Mouse (Mus musculus): ENCODE measurements around the gene Olfr474. TPM values are rescaled to one million over a fixed set of nuclear protein-coding genes. Genes with fewer than 3 reads are reported as not detected.
"Not testable (repeated sequence)": the region's sequence is repeated elsewhere in the genome, so short reads cannot be mapped to it uniquely, and the experiment has no call there.

The Olfr474 gene
- not detected in 2 replicates for total RNA-seq (2014; rRNA removed)
- polyA plus RNA-seq (2015; fragmentation: Nextera tagmentation; extraction: Ambion mirVana), result not detected in 2 replicates

DNA sequence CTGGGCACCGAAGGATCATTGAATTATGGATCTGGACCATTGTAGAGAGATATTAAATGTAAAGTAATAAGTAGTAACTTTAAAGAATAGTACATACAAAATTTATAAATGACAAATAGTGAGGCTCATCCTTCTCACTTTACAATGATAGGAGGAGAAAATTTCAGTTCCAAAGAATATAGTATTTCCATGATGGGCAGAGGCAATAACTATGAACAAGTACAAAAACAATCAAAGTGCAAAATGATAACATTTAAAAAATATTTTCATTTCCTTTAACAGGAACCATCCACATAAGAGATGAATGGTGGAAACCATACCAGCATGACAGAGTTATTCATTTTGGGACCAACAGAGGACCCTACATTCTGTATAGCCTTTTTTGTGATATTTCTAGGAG, at the start of gene Olfr474:
Gene Olfr474 (plus strand): TSS at position 301 of the 400 bp plus-strand sequence.
- Histone ChIP-seq H3K9me3 (ENCODE audit: low read length) (no peaks in the 10 kb centered on the region), H3K4me3 (ENCODE audit: low read depth, low read length) (no peak within 1 kb of the TSS), H3K27me3 (ENCODE audit: insufficient read depth, low read length) (no peaks in the 10 kb centered on the region), H3K27ac (ENCODE audit: low read depth, low read length) (no peak within 1 kb of the TSS), H3K4me2 (ENCODE audit: low read depth, low read length, poor library complexity, severe bottlenecking) (no peak within 1 kb of the TSS), H3K36me3 (ENCODE audit: insufficient read depth, low read length) (no peaks in the 10 kb centered on the region), H3K9ac (replicated peaks; ENCODE audit: low read length, poor library complexity, severe bottlenecking) (no peak within 1 kb of the TSS), H3K4me1 (ENCODE audit: insufficient read depth, low read length) (no peaks in the 10 kb centered on the region)
- TF ChIP-seq CTCF (IDR thresholded peaks at IDR 0.05), result no peak
- ATAC-seq (ENCODE audit: low FRiP score) (no peak), DNase-seq (ENCODE audit: low spot score) (no peak)
- WGBS, result 83% methylated on average over 1 of the region's 1 CpGs

DNA sequence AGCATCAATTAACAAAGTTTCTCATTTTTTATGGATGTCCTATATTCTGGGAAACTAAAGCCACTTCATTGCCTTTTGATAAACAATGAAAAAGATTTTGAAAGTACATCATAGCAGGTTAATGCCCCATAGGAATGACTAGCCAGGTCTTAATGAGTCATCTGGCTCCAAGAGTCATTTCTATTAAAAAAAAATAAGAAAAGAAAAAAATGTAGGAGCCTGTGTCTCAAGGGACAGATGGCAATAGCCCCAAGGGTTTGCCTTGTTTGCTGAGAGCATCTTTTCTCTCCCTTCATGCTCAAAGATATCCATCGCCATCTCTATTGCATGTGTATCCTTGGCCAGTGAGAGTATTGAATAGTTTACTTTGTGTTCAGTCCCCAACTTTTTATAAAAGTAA, 24.3 kb upstream of the Olfr474 start, which contains the start of gene Olfr473:
Gene Olfr473 (plus strand): TSS at position 301 of the 400 bp plus-strand sequence.
- H3K9ac ChIP-seq (replicated peaks; ENCODE audit: low read length, poor library complexity, severe bottlenecking), result no peak within 1 kb of the TSS
- no peak for DNase-seq (ENCODE audit: low spot score)
- no peaks in the 10 kb centered on the region for H3K9me3 ChIP-seq (ENCODE audit: low read length)
- H3K4me2 ChIP-seq (ENCODE audit: low read depth, low read length, poor library complexity, severe bottlenecking), result no peak within 1 kb of the TSS
- H3K4me1 ChIP-seq (ENCODE audit: insufficient read depth, low read length), result no peaks in the 10 kb centered on the region
- no peak within 1 kb of the TSS for H3K27ac ChIP-seq (ENCODE audit: low read depth, low read length)
- H3K36me3 ChIP-seq (ENCODE audit: insufficient read depth, low read length), result no peaks in the 10 kb centered on the region
- no peak within 1 kb of the TSS for H3K4me3 ChIP-seq (ENCODE audit: low read depth, low read length)
- H3K27me3 ChIP-seq (ENCODE audit: insufficient read depth, low read length), result no peaks in the 10 kb centered on the region
- ATAC-seq (ENCODE audit: low FRiP score), result no peak
- 100% methylated on average over 1 of the region's 1 CpGs for WGBS
- no peak for TF ChIP-seq CTCF (IDR thresholded peaks at IDR 0.05)

DNA sequence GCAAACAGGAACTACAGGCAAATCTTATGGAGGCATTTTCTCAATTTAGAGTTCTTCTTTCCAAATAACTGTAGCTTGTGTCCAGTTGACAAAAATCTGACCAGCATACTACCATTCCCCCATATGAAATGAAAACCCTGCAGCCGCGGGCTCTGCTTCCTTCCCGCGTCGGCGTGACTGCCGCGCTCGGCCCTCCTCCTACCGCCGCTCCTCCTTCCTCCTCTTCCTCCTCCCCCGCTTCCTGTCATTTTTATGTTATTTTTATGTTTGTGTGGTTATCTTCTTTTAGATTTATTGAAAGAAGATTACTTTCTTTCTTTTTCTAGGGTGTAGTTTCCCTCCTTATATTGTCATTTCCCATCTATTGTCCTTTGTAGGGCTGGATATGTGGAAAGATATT, 1.9 kb upstream of the Olfr474 start:
- not testable (repeated sequence) for H3K27ac ChIP-seq (ENCODE audit: low read depth, low read length); H3K4me2 ChIP-seq (ENCODE audit: low read depth, low read length, poor library complexity, severe bottlenecking); H3K27me3 ChIP-seq (ENCODE audit: insufficient read depth, low read length); H3K9me3 ChIP-seq (ENCODE audit: low read length); ATAC-seq (ENCODE audit: low FRiP score); H3K4me1 ChIP-seq (ENCODE audit: insufficient read depth, low read length); H3K4me3 ChIP-seq (ENCODE audit: low read depth, low read length); H3K9ac ChIP-seq (replicated peaks; ENCODE audit: low read length, poor library complexity, severe bottlenecking); DNase-seq (ENCODE audit: low spot score); H3K36me3 ChIP-seq (ENCODE audit: insufficient read depth, low read length)
- 98% methylated on average over 12 of the region's 12 CpGs for WGBS

DNA sequence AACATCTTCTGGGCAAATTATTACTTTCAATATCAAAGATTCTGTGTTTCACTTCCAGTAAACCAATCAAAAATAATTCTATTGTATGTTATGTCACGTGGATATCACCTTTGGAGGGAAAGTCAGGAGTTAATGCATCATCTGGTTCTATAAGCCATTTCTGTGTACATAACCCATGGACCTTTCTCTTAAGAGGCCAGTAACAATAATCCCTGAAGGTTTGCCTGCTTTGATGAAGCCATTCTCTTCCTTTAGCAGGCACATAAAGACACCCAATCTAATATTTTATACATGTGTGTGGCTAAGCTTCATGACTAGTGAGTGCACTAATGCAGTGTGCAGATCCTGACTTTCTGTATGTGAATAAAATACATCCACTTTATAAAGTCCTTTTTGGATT, 10.1 kb downstream of the Olfr474 start, which contains the start of gene Olfr476:
Gene Olfr476 (plus strand): TSS at position 301 of the 400 bp plus-strand sequence.
- Histone ChIP-seq H3K4me3 (ENCODE audit: low read depth, low read length) (no peak within 1 kb of the TSS), H3K27me3 (ENCODE audit: insufficient read depth, low read length) (no peaks in the 10 kb centered on the region), H3K27ac (ENCODE audit: low read depth, low read length) (no peak within 1 kb of the TSS), H3K9me3 (ENCODE audit: low read length) (no peaks in the 10 kb centered on the region), H3K36me3 (ENCODE audit: insufficient read depth, low read length) (no peaks in the 10 kb centered on the region), H3K4me1 (ENCODE audit: insufficient read depth, low read length) (no peaks in the 10 kb centered on the region), H3K9ac (replicated peaks; ENCODE audit: low read length, poor library complexity, severe bottlenecking) (no peak within 1 kb of the TSS), H3K4me2 (ENCODE audit: low read depth, low read length, poor library complexity, severe bottlenecking) (no peak within 1 kb of the TSS)
- DNase-seq (ENCODE audit: low spot score) (no peak), ATAC-seq (ENCODE audit: low FRiP score) (no peak)
- WGBS, result 58% methylated on average over 1 of the region's 1 CpGs
- TF ChIP-seq CTCF (IDR thresholded peaks at IDR 0.05), result no peak

DNA sequence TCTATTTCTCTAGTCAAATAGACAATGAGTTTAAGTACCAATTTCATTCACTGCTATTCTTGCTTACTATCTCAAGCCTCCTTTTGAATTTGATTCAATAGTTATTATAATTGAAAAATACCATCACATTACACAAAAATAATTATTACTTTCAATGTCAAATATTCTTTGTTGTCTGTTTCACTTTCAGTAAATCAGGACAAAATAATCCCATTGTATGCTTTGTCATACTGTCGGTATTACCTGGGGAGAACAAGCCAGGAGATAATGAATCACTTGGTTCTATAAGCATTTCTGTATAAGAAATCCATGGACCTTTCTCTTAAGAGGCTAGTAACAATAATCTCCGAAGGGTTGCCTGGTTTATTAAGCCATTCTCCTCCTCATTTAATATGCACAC, 31.9 kb downstream of the Olfr474 start, which contains the start of gene Olfr477:
Gene Olfr477 (plus strand): TSS at position 301 of the 400 bp plus-strand sequence.
- Histone ChIP-seq H3K9me3 (ENCODE audit: low read length) (no peaks in the 10 kb centered on the region), H3K4me2 (ENCODE audit: low read depth, low read length, poor library complexity, severe bottlenecking) (no peak within 1 kb of the TSS), H3K9ac (replicated peaks; ENCODE audit: low read length, poor library complexity, severe bottlenecking) (no peak within 1 kb of the TSS), H3K36me3 (ENCODE audit: insufficient read depth, low read length) (no peaks in the 10 kb centered on the region), H3K27me3 (ENCODE audit: insufficient read depth, low read length) (no peaks in the 10 kb centered on the region), H3K27ac (ENCODE audit: low read depth, low read length) (no peak within 1 kb of the TSS), H3K4me1 (ENCODE audit: insufficient read depth, low read length) (no peaks in the 10 kb centered on the region), H3K4me3 (ENCODE audit: low read depth, low read length) (no peak within 1 kb of the TSS)
- WGBS, result 83% methylated on average over 2 of the region's 2 CpGs
- ATAC-seq (ENCODE audit: low FRiP score) (no peak), DNase-seq (ENCODE audit: low spot score) (no peak)
- no peak for TF ChIP-seq CTCF (IDR thresholded peaks at IDR 0.05)

Other genes with a start within 250 kb of the Olfr474 start
- gene Cyb5r2, start 196.6 kb upstream of the Olfr474 start, total RNA-seq (2014; rRNA removed), result not detected in 2 replicates
- gene Cyb5r2, start 196.6 kb upstream of the Olfr474 start, polyA plus RNA-seq (2015; fragmentation: Nextera tagmentation; extraction: Ambion mirVana), result 0.47 and 0.60 TPM in 2 replicates
- gene Ovch2, start 153.4 kb upstream of the Olfr474 start, total RNA-seq (2014; rRNA removed), result not detected in 2 replicates
- gene Ovch2, start 153.4 kb upstream of the Olfr474 start, polyA plus RNA-seq (2015; fragmentation: Nextera tagmentation; extraction: Ambion mirVana), result not detected in 2 replicates
- gene Olfr467, start 142.4 kb upstream of the Olfr474 start, total RNA-seq (2014; rRNA removed), result not detected in 2 replicates
- not detected in 2 replicates for gene Olfr467, start 142.4 kb upstream of the Olfr474 start, polyA plus RNA-seq (2015; fragmentation: Nextera tagmentation; extraction: Ambion mirVana)
- not detected in 2 replicates for gene Olfr469, start 129.1 kb upstream of the Olfr474 start, total RNA-seq (2014; rRNA removed)
- gene Olfr469, start 129.1 kb upstream of the Olfr474 start, polyA plus RNA-seq (2015; fragmentation: Nextera tagmentation; extraction: Ambion mirVana), result not detected in 2 replicates
- not detected in 2 replicates for gene Olfr470, start 107.2 kb upstream of the Olfr474 start, total RNA-seq (2014; rRNA removed)
- not detected in 2 replicates for gene Olfr470, start 107.2 kb upstream of the Olfr474 start, polyA plus RNA-seq (2015; fragmentation: Nextera tagmentation; extraction: Ambion mirVana)
- gene Olfr472, start 56.7 kb upstream of the Olfr474 start, total RNA-seq (2014; rRNA removed), result not detected in 2 replicates
- not detected in 2 replicates for gene Olfr472, start 56.7 kb upstream of the Olfr474 start, polyA plus RNA-seq (2015; fragmentation: Nextera tagmentation; extraction: Ambion mirVana)
- not detected in 2 replicates for gene Olfr473, start 24.2 kb upstream of the Olfr474 start, total RNA-seq (2014; rRNA removed)
- not detected in 2 replicates for gene Olfr473, start 24.2 kb upstream of the Olfr474 start, polyA plus RNA-seq (2015; fragmentation: Nextera tagmentation; extraction: Ambion mirVana)
- not detected in 2 replicates for gene Olfr476, start 10.2 kb downstream of the Olfr474 start, total RNA-seq (2014; rRNA removed)
- not detected in 2 replicates for gene Olfr476, start 10.2 kb downstream of the Olfr474 start, polyA plus RNA-seq (2015; fragmentation: Nextera tagmentation; extraction: Ambion mirVana)
- not detected in 2 replicates for gene Olfr477, start 32.0 kb downstream of the Olfr474 start, total RNA-seq (2014; rRNA removed)
- gene Olfr477, start 32.0 kb downstream of the Olfr474 start, polyA plus RNA-seq (2015; fragmentation: Nextera tagmentation; extraction: Ambion mirVana), result not detected in 2 replicates
- gene Olfr478, start 79.3 kb downstream of the Olfr474 start, total RNA-seq (2014; rRNA removed), result not detected in 2 replicates
- not detected in 2 replicates for gene Olfr478, start 79.3 kb downstream of the Olfr474 start, polyA plus RNA-seq (2015; fragmentation: Nextera tagmentation; extraction: Ambion mirVana)
- gene Olfr479, start 96.0 kb downstream of the Olfr474 start, total RNA-seq (2014; rRNA removed), result not detected in 2 replicates
- gene Olfr479, start 96.0 kb downstream of the Olfr474 start, polyA plus RNA-seq (2015; fragmentation: Nextera tagmentation; extraction: Ambion mirVana), result not detected in 2 replicates
- not detected in 2 replicates for gene Olfr480, start 112.7 kb downstream of the Olfr474 start, total RNA-seq (2014; rRNA removed)
- not detected in 2 replicates for gene Olfr480, start 112.7 kb downstream of the Olfr474 start, polyA plus RNA-seq (2015; fragmentation: Nextera tagmentation; extraction: Ambion mirVana)
- not detected in 2 replicates for gene Olfr481, start 125.2 kb downstream of the Olfr474 start, total RNA-seq (2014; rRNA removed)
- not detected in 2 replicates for gene Olfr481, start 125.2 kb downstream of the Olfr474 start, polyA plus RNA-seq (2015; fragmentation: Nextera tagmentation; extraction: Ambion mirVana)
- not detected in 2 replicates for gene Olfr482, start 142.9 kb downstream of the Olfr474 start, total RNA-seq (2014; rRNA removed)
- gene Olfr482, start 142.9 kb downstream of the Olfr474 start, polyA plus RNA-seq (2015; fragmentation: Nextera tagmentation; extraction: Ambion mirVana), result 0.11 TPM in 1 of 2 replicates, not detected in the other
- gene Olfr483, start 146.2 kb downstream of the Olfr474 start, total RNA-seq (2014; rRNA removed), result not detected in 2 replicates
- not detected in 2 replicates for gene Olfr483, start 146.2 kb downstream of the Olfr474 start, polyA plus RNA-seq (2015; fragmentation: Nextera tagmentation; extraction: Ambion mirVana)
- gene Olfr484, start 172.8 kb downstream of the Olfr474 start, total RNA-seq (2014; rRNA removed), result not detected in 2 replicates
- not detected in 2 replicates for gene Olfr484, start 172.8 kb downstream of the Olfr474 start, polyA plus RNA-seq (2015; fragmentation: Nextera tagmentation; extraction: Ambion mirVana)
- not detected in 2 replicates for gene Olfr485, start 205.2 kb downstream of the Olfr474 start, total RNA-seq (2014; rRNA removed)
- gene Olfr485, start 205.2 kb downstream of the Olfr474 start, polyA plus RNA-seq (2015; fragmentation: Nextera tagmentation; extraction: Ambion mirVana), result not detected in 2 replicates
- gene Olfr486, start 218.1 kb downstream of the Olfr474 start, total RNA-seq (2014; rRNA removed), result not detected in 2 replicates
- gene Olfr486, start 218.1 kb downstream of the Olfr474 start, polyA plus RNA-seq (2015; fragmentation: Nextera tagmentation; extraction: Ambion mirVana), result not detected in 2 replicates

Measured in midbrain, postnatal 0 days (tissue).